Mouse (Mus musculus) kidney, adult 8-10 months (tissue): Measurements from ENCODE around the gene Zan.

Experiments used
- DNase-seq, 2 experiments: peaks; one replicate each; pipeline ENCODE4 v3.0.0; 2022

Gene Zan

GRCm38 (mm10) chr5:137476964-137477363, at the start of gene Zan:
Zan (minus strand) TSS chr5:137477064.
- DNase-seq = no peak

- DNase-seq = peak in 1 of 2 experiments; percentile 44
Measured at GRCm38 (mm10) chr5:137526192-137526936, 49.5 kb upstream of the Zan start.

- peak in 1 of 2 experiments; percentile 2 for DNase-seq
Measured at GRCm38 (mm10) chr5:137525511-137525910, 48.6 kb upstream of the Zan start.

- peak in 1 of 2 experiments; percentile 1 for DNase-seq
Measured at GRCm38 (mm10) chr5:137524671-137525070, 47.8 kb upstream of the Zan start.

GRCm38 (mm10) chr5:137524251-137524515, 47.3 kb upstream of the Zan start:
- peak in 1 of 2 experiments; percentile 7 for DNase-seq

- peak in 1 of 2 experiments; percentile 0 for DNase-seq
Measured at GRCm38 (mm10) chr5:137523396-137524250, 46.8 kb upstream of the Zan start.

GRCm38 (mm10) chr5:137522711-137523110, 45.8 kb upstream of the Zan start:
- no peak for DNase-seq

GRCm38 (mm10) chr5:137521861-137522260, 45.0 kb upstream of the Zan start:
- DNase-seq = no peak

- no peak for DNase-seq
Measured at GRCm38 (mm10) chr5:137519691-137520550, 43.1 kb upstream of the Zan start.

GRCm38 (mm10) chr5:137518436-137518835, 41.6 kb upstream of the Zan start, which contains the start of gene Gigyf1:
Gigyf1 (plus strand) TSS chr5:137518548.
- no peak for DNase-seq

- no peak for DNase-seq
Measured at GRCm38 (mm10) chr5:137514811-137515210, 37.9 kb upstream of the Zan start.

GRCm38 (mm10) chr5:137513951-137514721, 37.3 kb upstream of the Zan start:
- DNase-seq = no peak

GRCm38 (mm10) chr5:137512847-137513794, 36.3 kb upstream of the Zan start:
- no peak for DNase-seq

- DNase-seq = no peak
Measured at GRCm38 (mm10) chr5:137511706-137512105, 34.8 kb upstream of the Zan start.

- peak in 1 of 2 experiments; percentile 5 for DNase-seq
Measured at GRCm38 (mm10) chr5:137510573-137511390, 33.9 kb upstream of the Zan start.

- peak; percentile 60 to 77 for DNase-seq
Measured at GRCm38 (mm10) chr5:137510014-137510501, 33.2 kb upstream of the Zan start.

GRCm38 (mm10) chr5:137504041-137504440, 27.2 kb upstream of the Zan start:
- peak in 1 of 2 experiments; percentile 31 for DNase-seq

- peak; percentile 88 to 89 for DNase-seq
Measured at GRCm38 (mm10) chr5:137502667-137503110, 25.8 kb upstream of the Zan start.
